Mouse (Mus musculus): ENCODE data around the gene Epn3. TPM values are rescaled to one million over a fixed set of nuclear protein-coding genes. Genes with fewer than 3 reads are reported as not detected.

The Epn3 gene
- polyA plus RNA-seq, 1 experiment from 2014 or later, result 0.43 TPM

DNA sequence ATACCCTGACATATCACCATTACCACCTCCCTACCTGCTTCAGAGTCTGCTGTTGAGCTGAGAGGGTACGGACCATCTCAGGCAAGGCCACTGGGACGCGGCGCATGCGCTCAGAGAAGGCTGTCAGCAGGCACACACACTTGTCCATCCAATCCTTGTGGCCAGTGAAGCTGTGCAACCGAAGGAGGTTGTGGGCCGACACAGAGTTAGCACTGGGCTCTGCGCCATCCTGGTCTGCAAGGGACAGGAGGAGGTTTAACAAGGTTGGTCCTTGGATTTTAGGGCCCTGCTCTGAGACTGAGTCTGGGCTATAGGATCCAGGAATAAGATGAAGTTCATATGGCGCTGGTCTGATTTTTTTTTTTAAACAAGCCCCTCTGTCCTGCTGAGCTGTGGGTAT lies 19.4 kb downstream of the Epn3 start:
- Histone ChIP-seq H3K4me2 (ENCODE audit: low read length) (no peak overlapping the region), H3K36me3 (ENCODE audit: control insufficient read depth, insufficient read depth, low read length) (no peaks in the 10 kb centered on the region), H3K4me1 (ENCODE audit: control insufficient read depth, insufficient read depth, low read length) (peaks cover 6% of the 10 kb centered on the region; the same call in 1 of the 2 replicates), H3K27me3 (ENCODE audit: control insufficient read depth, insufficient read depth, low read length) (peaks cover 14% of the 10 kb centered on the region; the same call in 1 of the 2 replicates), H3K4me3 (replicated peaks; ENCODE audit: low read depth, low read length) (no peak overlapping the region), H3K9me3 (ENCODE audit: control insufficient read depth, low read length) (no peaks in the 10 kb centered on the region), H3K27ac (replicated peaks; ENCODE audit: low read depth, low read length) (no peak overlapping the region), H3K9ac (replicated peaks; ENCODE audit: low read length) (no peak overlapping the region)
- ATAC-seq (ENCODE audit: low FRiP score, low TSS enrichment) (no peak), DNase-seq (no peak)
- 67% methylated on average over 9 of the region's 9 CpGs for WGBS

- Histone ChIP-seq H3K9me3 (ENCODE audit: control insufficient read depth, low read length) (no peaks in the 10 kb centered on the region), H3K27ac (replicated peaks; ENCODE audit: low read depth, low read length) (no peak overlapping the region), H3K4me1 (ENCODE audit: control insufficient read depth, insufficient read depth, low read length) (peaks cover 16% of the 10 kb centered on the region), H3K4me3 (replicated peaks; ENCODE audit: low read depth, low read length) (no peak overlapping the region), H3K27me3 (ENCODE audit: control insufficient read depth, insufficient read depth, low read length) (peaks cover 21% of the 10 kb centered on the region; the same call in 1 of the 2 replicates), H3K4me2 (ENCODE audit: low read length) (no peak overlapping the region), H3K36me3 (ENCODE audit: control insufficient read depth, insufficient read depth, low read length) (no peaks in the 10 kb centered on the region), H3K9ac (replicated peaks; ENCODE audit: low read length) (no peak overlapping the region)
- no peak for ATAC-seq (ENCODE audit: low FRiP score, low TSS enrichment)
- no peak for DNase-seq
- 67% methylated on average over 6 of the region's 6 CpGs for WGBS
Observed at GRCm38 (mm10) chr11:94477651-94478050, 22.1 kb downstream of the Epn3 start.

DNA sequence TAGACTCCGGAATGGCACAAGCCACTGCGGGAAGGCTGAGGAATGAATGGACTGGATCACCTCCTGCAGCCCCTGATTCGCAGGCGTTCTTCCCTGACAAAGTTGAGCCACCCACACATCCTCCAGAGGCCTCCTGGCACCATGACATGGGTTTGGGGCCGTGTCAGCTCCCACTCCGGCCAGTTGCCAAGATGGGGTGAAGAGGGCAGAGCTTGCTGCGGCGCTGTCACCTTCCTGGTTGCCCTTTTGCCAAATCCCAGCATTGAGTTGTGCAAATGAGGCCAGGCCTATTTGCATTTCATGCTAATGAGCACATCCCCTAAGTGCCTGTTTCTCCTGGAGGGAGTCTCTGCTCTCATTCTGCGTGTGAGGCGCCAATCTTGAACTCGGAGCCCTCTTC lies 24.1 kb downstream of the Epn3 start:
- no peak overlapping the region for H3K4me3 ChIP-seq (replicated peaks; ENCODE audit: low read depth, low read length)
- H3K27ac ChIP-seq (replicated peaks; ENCODE audit: low read depth, low read length), result no peak overlapping the region
- H3K4me2 ChIP-seq (ENCODE audit: low read length), result 0 out of 2 replicates have a peak overlapping the region, but pooled peaks have one; percentile 23
- H3K4me1 ChIP-seq (ENCODE audit: control insufficient read depth, insufficient read depth, low read length), result peaks cover 32% of the 10 kb centered on the region
- H3K9me3 ChIP-seq (ENCODE audit: control insufficient read depth, low read length), result no peaks in the 10 kb centered on the region
- no peak for ATAC-seq (ENCODE audit: low FRiP score, low TSS enrichment)
- H3K36me3 ChIP-seq (ENCODE audit: control insufficient read depth, insufficient read depth, low read length), result no peaks in the 10 kb centered on the region
- H3K27me3 ChIP-seq (ENCODE audit: control insufficient read depth, insufficient read depth, low read length), result peaks cover 21% of the 10 kb centered on the region; the same call in 1 of the 2 replicates
- 10% methylated on average over 11 of the region's 11 CpGs for WGBS
- DNase-seq, result peak; percentile 37
- no peak overlapping the region for H3K9ac ChIP-seq (replicated peaks; ENCODE audit: low read length)

DNA sequence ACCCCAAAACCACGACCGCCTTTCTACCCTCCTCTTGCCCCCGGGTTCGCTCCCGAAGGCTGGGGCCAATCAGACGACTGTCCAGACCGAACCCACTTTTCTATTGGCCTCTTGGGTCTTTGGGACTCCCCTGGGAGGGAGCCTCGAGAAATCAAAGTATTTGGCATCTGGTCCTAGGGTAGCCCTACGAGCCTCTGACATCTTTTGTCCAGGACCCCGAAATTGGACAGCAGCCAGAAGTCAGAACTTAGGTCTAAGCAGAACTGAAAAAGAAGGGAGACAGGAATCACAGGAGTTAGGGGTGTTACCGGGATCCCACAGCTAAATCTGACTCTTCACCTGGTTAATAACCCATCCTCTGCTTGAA lies 25.2 kb downstream of the Epn3 start:
- H3K9me3 ChIP-seq (ENCODE audit: control insufficient read depth, low read length), result no peaks in the 10 kb centered on the region
- peak overlapping the region; percentile 78 for H3K4me3 ChIP-seq (replicated peaks; ENCODE audit: low read depth, low read length)
- H3K9ac ChIP-seq (replicated peaks; ENCODE audit: low read length), result no peak overlapping the region
- WGBS, result 2% methylated on average over 11 of the region's 11 CpGs
- no peaks in the 10 kb centered on the region for H3K36me3 ChIP-seq (ENCODE audit: control insufficient read depth, insufficient read depth, low read length)
- peaks cover 44% of the 10 kb centered on the region for H3K4me1 ChIP-seq (ENCODE audit: control insufficient read depth, insufficient read depth, low read length)
- H3K4me2 ChIP-seq (ENCODE audit: low read length), result peak overlapping the region; percentile 99
- DNase-seq (no peak), ATAC-seq (ENCODE audit: low FRiP score, low TSS enrichment) (no peak)
- H3K27ac ChIP-seq (replicated peaks; ENCODE audit: low read depth, low read length), result peak overlapping the region; percentile 78; the same call in 1 of the 2 replicates
- peaks cover 21% of the 10 kb centered on the region; the same call in 1 of the 2 replicates for H3K27me3 ChIP-seq (ENCODE audit: control insufficient read depth, insufficient read depth, low read length)

GRCm38 (mm10) chr11:94473707-94474543 lies 25.8 kb downstream of the Epn3 start, which contains the start of gene Cacna1g:
Gene Cacna1g, minus strand, starts transcription at chr11:94474198.
- Histone ChIP-seq H3K27ac (replicated peaks; ENCODE audit: low read depth, low read length) (peak within 1 kb of the TSS; percentile 78), H3K4me2 (ENCODE audit: low read length) (peak within 1 kb of the TSS; percentile 99), H3K4me3 (replicated peaks; ENCODE audit: low read depth, low read length) (peak within 1 kb of the TSS; percentile 78), H3K9me3 (ENCODE audit: control insufficient read depth, low read length) (no peaks in the 10 kb centered on the region), H3K27me3 (ENCODE audit: control insufficient read depth, insufficient read depth, low read length) (peaks cover 21% of the 10 kb centered on the region; the same call in 1 of the 2 replicates), H3K36me3 (ENCODE audit: control insufficient read depth, insufficient read depth, low read length) (no peaks in the 10 kb centered on the region), H3K4me1 (ENCODE audit: control insufficient read depth, insufficient read depth, low read length) (peaks cover 50% of the 10 kb centered on the region), H3K9ac (replicated peaks; ENCODE audit: low read length) (peak within 1 kb of the TSS; percentile 96)
- whole genome bisulfite sequencing, result under 1% methylated on average over 58 of the region's 71 CpGs
- ATAC-seq (ENCODE audit: low FRiP score, low TSS enrichment) (peak; percentile 83), DNase-seq (peak; percentile 94)

DNA sequence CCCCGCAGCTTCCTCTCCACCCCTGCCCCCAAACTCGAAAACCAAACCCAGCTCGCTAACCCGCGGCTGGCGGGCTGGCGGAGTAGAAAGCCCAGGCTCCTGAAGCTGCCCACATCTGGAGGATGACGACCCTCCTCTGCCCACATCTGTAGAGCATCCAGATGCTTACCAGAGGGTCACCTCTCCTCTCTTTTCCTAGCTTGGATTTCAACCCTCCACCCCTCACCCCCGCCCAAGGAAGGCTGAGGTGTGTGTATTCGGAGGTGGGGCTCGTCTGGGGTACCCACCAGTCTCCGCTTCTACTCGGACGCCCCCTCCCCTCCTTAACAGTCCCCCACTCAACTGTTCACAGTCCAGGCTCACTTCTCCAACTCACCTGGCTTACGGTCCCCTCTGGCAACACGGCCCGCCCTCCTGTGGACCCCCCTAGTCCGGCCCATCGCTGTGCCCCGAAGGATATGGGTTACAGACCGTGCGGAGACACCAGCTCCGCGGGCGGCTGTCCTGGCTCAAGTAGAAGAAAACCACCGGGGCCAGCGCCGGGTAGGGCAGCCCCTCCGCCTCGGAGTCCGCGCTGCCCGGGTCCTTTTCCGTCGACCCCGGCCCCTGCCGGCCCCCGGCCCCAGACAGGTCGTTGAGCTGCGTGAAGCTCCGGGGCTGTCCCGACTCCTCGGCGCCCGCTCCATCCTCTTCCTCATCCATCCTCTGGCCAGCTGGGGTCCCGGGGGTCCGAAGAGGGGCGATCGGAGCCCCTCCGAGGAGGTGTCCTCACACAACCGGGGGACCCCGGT lies 26.7 kb downstream of the Epn3 start:
- Histone ChIP-seq H3K9ac (replicated peaks; ENCODE audit: low read length) (peak overlapping the region; percentile 96), H3K4me3 (replicated peaks; ENCODE audit: low read depth, low read length) (peak overlapping the region; percentile 78), H3K9me3 (ENCODE audit: control insufficient read depth, low read length) (no peaks in the 10 kb centered on the region), H3K27me3 (ENCODE audit: control insufficient read depth, insufficient read depth, low read length) (peaks cover 17% of the 10 kb centered on the region; the same call in 1 of the 2 replicates), H3K36me3 (ENCODE audit: control insufficient read depth, insufficient read depth, low read length) (no peaks in the 10 kb centered on the region), H3K4me1 (ENCODE audit: control insufficient read depth, insufficient read depth, low read length) (peaks cover 55% of the 10 kb centered on the region), H3K4me2 (ENCODE audit: low read length) (peak overlapping the region; percentile 99), H3K27ac (replicated peaks; ENCODE audit: low read depth, low read length) (peak overlapping the region; percentile 78)
- ATAC-seq (ENCODE audit: low FRiP score, low TSS enrichment), result no peak
- DNase-seq, result peak; percentile 63
- WGBS, result 1% methylated on average over 51 of the region's 52 CpGs

DNA sequence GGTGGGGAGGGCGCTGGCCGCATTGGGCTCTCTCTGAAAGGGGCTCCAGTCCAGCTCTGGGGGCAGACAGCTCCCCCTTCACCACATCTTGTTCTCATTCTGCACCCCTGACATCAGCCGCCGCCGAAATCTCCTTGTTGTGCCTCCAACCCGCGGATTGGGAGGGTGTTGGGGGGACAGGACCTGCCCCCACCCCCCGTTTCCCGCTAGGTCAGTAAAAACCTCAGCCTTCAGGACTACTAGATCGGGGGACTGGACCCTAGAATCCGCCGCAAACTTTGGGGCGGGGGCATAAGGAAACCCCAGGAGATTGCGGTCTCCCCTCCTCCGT lies 27.2 kb downstream of the Epn3 start:
- Histone ChIP-seq H3K27ac (replicated peaks; ENCODE audit: low read depth, low read length) (peak overlapping the region; percentile 78), H3K36me3 (ENCODE audit: control insufficient read depth, insufficient read depth, low read length) (no peaks in the 10 kb centered on the region), H3K4me2 (ENCODE audit: low read length) (peak overlapping the region; percentile 99), H3K27me3 (ENCODE audit: control insufficient read depth, insufficient read depth, low read length) (peaks cover 17% of the 10 kb centered on the region; the same call in 1 of the 2 replicates), H3K4me1 (ENCODE audit: control insufficient read depth, insufficient read depth, low read length) (peaks cover 60% of the 10 kb centered on the region), H3K4me3 (replicated peaks; ENCODE audit: low read depth, low read length) (peak overlapping the region; percentile 78), H3K9ac (replicated peaks; ENCODE audit: low read length) (peak overlapping the region; percentile 96), H3K9me3 (ENCODE audit: control insufficient read depth, low read length) (no peaks in the 10 kb centered on the region)
- under 1% methylated on average over 15 of the region's 15 CpGs for WGBS
- peak; percentile 61 for DNase-seq
- ATAC-seq (ENCODE audit: low FRiP score, low TSS enrichment), result no peak

DNA sequence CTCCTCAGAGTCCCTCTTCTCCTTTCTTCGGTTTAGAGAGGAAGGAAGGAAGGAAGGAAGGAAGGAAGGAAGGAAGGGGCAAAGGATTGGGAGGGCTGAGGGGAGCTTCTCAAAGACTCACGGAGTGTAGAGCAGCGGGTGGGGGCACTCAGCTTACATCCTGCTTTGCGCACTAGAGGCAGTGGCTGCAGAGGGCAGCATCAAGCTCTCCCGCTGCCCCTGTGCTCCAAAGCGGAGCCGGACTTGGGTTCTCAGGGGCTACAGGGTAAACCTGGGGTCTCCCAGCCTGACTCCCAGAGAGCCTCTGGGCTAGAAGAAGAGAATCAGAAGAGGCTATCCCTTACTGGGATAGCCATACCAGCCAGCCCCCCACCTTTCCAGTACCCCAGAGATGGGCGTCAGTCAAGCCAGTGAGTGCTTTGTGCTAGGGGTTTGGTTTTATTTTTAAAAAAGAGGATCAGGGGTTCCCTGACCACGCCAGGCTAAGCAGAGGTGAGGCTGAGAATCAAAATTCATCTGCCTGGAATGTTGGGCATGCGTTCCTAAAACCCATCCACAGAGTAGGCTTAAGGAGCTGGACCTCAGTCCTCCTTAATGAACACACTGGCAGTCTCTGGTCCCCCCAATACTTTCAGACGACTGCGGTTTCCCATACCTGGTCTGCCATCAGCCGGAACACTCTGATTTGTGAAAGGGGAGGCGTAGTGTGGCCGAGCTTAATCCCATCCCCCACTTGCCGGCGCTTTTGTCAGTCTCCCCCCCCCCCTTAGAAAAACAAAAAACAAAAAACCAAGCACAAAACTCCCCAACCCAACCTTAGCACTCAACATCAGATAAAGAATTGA lies 27.8 kb downstream of the Epn3 start:
- Histone ChIP-seq H3K4me1 (ENCODE audit: control insufficient read depth, insufficient read depth, low read length) (peaks cover 61% of the 10 kb centered on the region), H3K27me3 (ENCODE audit: control insufficient read depth, insufficient read depth, low read length) (peaks cover 16% of the 10 kb centered on the region; the same call in 1 of the 2 replicates), H3K9me3 (ENCODE audit: control insufficient read depth, low read length) (no peaks in the 10 kb centered on the region), H3K27ac (replicated peaks; ENCODE audit: low read depth, low read length) (peak overlapping the region; percentile 78), H3K4me2 (ENCODE audit: low read length) (peak overlapping the region; percentile 99), H3K4me3 (replicated peaks; ENCODE audit: low read depth, low read length) (peak overlapping the region; percentile 78), H3K36me3 (ENCODE audit: control insufficient read depth, insufficient read depth, low read length) (no peaks in the 10 kb centered on the region), H3K9ac (replicated peaks; ENCODE audit: low read length) (peak overlapping the region; percentile 96)
- ATAC-seq (ENCODE audit: low FRiP score, low TSS enrichment), result no peak
- 5% methylated on average over 17 of the region's 17 CpGs for WGBS
- DNase-seq, result peak; percentile 68

All from midbrain, embryonic 14.5 days (tissue).